14 mouse cellular contexts compared by ENCODE assay signal in genomic region chr9:100307765-100308164, GRCm38 (mm10).
"Had no signal": no experiment of that assay in that cellular context is flagged by ENCODE, and none has a peak within 500 bp of the region (broad histone marks: within the 10 kb centered on the region; RNA-seq: fewer than 3 reads in every experiment).

No protein-coding gene starts in this region.

- H3K4me1 ChIP-seq: liver, embryonic 13.5 days; neural tube, embryonic 12.5 days; stomach, embryonic 15.5 days had no signal

- H3K36me3 ChIP-seq: liver, embryonic 13.5 days; midbrain, embryonic 13.5 days; neural tube, embryonic 12.5 days; stomach, embryonic 15.5 days had no signal

- ATAC-seq: midbrain, embryonic 13.5 days had no signal

- H3K27me3 ChIP-seq: liver, embryonic 13.5 days; midbrain, embryonic 13.5 days; neural tube, embryonic 12.5 days; stomach, embryonic 15.5 days had no signal

- H3K9ac ChIP-seq: liver, embryonic 13.5 days; midbrain, embryonic 13.5 days; neural tube, embryonic 12.5 days; stomach, embryonic 15.5 days had no signal

- H3K4me3 ChIP-seq: liver, embryonic 13.5 days; midbrain, embryonic 13.5 days; neural tube, embryonic 12.5 days; stomach, embryonic 15.5 days had no signal

- H3K4me2 ChIP-seq: liver, embryonic 13.5 days; midbrain, embryonic 13.5 days; neural tube, embryonic 12.5 days; stomach, embryonic 15.5 days had no signal

- H3K27ac ChIP-seq: liver, embryonic 13.5 days; midbrain, embryonic 13.5 days; neural tube, embryonic 12.5 days; stomach, embryonic 15.5 days had no signal

- DNase-seq: kidney, adult 9 months; kidney, postnatal 14 days; kidney, postnatal 4 days; left cerebral cortex, postnatal 4 days; liver, embryonic 13.5 days; lung, adult 2 months; lung, postnatal 14 days; lung, postnatal 4 days; right cerebral cortex, postnatal 25 days; spleen, adult 18-20 months; thymus, postnatal 36 days had no signal

- H3K9me3 ChIP-seq: liver, embryonic 13.5 days; midbrain, embryonic 13.5 days; neural tube, embryonic 12.5 days; stomach, embryonic 15.5 days had no signal
